Mouse (Mus musculus): ENCODE data around the gene Tmem130.

The Tmem130 gene

GRCm38 (mm10) chr5:144729216-144729615, 32.4 kb downstream of the Tmem130 start:
- DNase-seq: no peak

GRCm38 (mm10) chr5:144728237-144728636, 33.4 kb downstream of the Tmem130 start:
- no peak for DNase-seq

- peak; percentile 36 to 70 for DNase-seq
Measured at GRCm38 (mm10) chr5:144727119-144727518, 34.5 kb downstream of the Tmem130 start.

- DNase-seq: no peak
Measured at GRCm38 (mm10) chr5:144725554-144725953, 36.1 kb downstream of the Tmem130 start.

- DNase-seq: no peak
Measured at GRCm38 (mm10) chr5:144724926-144725325, 36.7 kb downstream of the Tmem130 start.

- no peak for DNase-seq
Measured at GRCm38 (mm10) chr5:144720281-144720680, 41.3 kb downstream of the Tmem130 start.

- DNase-seq: no peak
Measured at GRCm38 (mm10) chr5:144719781-144720180, 41.8 kb downstream of the Tmem130 start.

- DNase-seq: no peak
Measured at GRCm38 (mm10) chr5:144717186-144717585, 44.4 kb downstream of the Tmem130 start.

- no peak for DNase-seq
Measured at GRCm38 (mm10) chr5:144713371-144713770, 48.2 kb downstream of the Tmem130 start.

GRCm38 (mm10) chr5:144707603-144708002, 54.0 kb downstream of the Tmem130 start:
- DNase-seq: no peak

GRCm38 (mm10) chr5:144703464-144704368, 57.9 kb downstream of the Tmem130 start:
- DNase-seq: no peak

- DNase-seq: no peak
Measured at GRCm38 (mm10) chr5:144695289-144696060, 66.1 kb downstream of the Tmem130 start.

- DNase-seq: peak in 1 of 2 experiments; percentile 9
Measured at GRCm38 (mm10) chr5:144694161-144694560, 67.5 kb downstream of the Tmem130 start.

GRCm38 (mm10) chr5:144691421-144691820, 70.2 kb downstream of the Tmem130 start:
- no peak for DNase-seq

GRCm38 (mm10) chr5:144688371-144688770, 73.2 kb downstream of the Tmem130 start:
- no peak for DNase-seq

Data from kidney, adult 8-10 months (tissue).